Comparison of ENCODE assay signal across 8 mouse cellular contexts in genomic region chr4:106562837-106563790, GRCm38 (mm10). TPM values are rescaled to one million over a fixed set of nuclear protein-coding genes. Genes with fewer than 3 reads are reported as not detected.
A peak's percentile ranks its signal among the peaks of the same experiment; 100 is the strongest.
DNase-seq lines count a peak whose midpoint lies in the region; ATAC-seq lines count a peak whose summit lies in the region.

No protein-coding gene starts in this region.

- H3K4me1 ChIP-seq in erythroblast, embryonic 14.5 days (ENCODE audit: control insufficient read depth), result peaks cover 45% of the 10 kb centered on the region
- peaks cover 12% of the 10 kb centered on the region for H3K4me1 ChIP-seq in forebrain, embryonic 11.5 days (replicated peaks; ENCODE audit: control insufficient read depth, insufficient read depth, low read length)
- H3K4me1 ChIP-seq in kidney, embryonic 16.5 days (ENCODE audit: insufficient read depth, low read length), result peaks cover 33% of the 10 kb centered on the region
- H3K4me1 ChIP-seq in midbrain, embryonic 15.5 days, result peaks cover 50% of the 10 kb centered on the region

- no peak overlapping the region for H3K27ac ChIP-seq in forebrain, embryonic 11.5 days (ENCODE audit: low read depth, low read length)
- no peak overlapping the region for H3K27ac ChIP-seq in kidney, embryonic 16.5 days (ENCODE audit: low read length)
- no peak overlapping the region for H3K27ac ChIP-seq in midbrain, embryonic 15.5 days

- H3K4me3 ChIP-seq in erythroblast, embryonic 14.5 days (replicated peaks), result peak overlapping the region; percentile 85
- H3K4me3 ChIP-seq in forebrain, embryonic 11.5 days (ENCODE audit: low read depth, low read length), result peak overlapping the region; percentile 91
- H3K4me3 ChIP-seq in kidney, embryonic 16.5 days (ENCODE audit: low read length), result peak overlapping the region; percentile 93
- H3K4me3 ChIP-seq in midbrain, embryonic 15.5 days, result peak overlapping the region; percentile 94

- H3K4me2 ChIP-seq in forebrain, embryonic 11.5 days (ENCODE audit: low read depth, low read length, severe bottlenecking), result peak overlapping the region; percentile 86
- peak overlapping the region; percentile 95 for H3K4me2 ChIP-seq in kidney, embryonic 16.5 days (replicated peaks; ENCODE audit: low read depth, low read length)
- peak overlapping the region; percentile 84 for H3K4me2 ChIP-seq in midbrain, embryonic 15.5 days

- WGBS in forebrain, embryonic 11.5 days, result 61% methylated on average over 9 of the region's 9 CpGs
- WGBS in kidney, embryonic 16.5 days, result 47% methylated on average over 9 of the region's 9 CpGs
- WGBS in midbrain, embryonic 15.5 days, result 48% methylated on average over 9 of the region's 9 CpGs

- peaks cover 49% of the 10 kb centered on the region for H3K36me3 ChIP-seq in erythroblast, embryonic 14.5 days (ENCODE audit: control insufficient read depth)
- H3K36me3 ChIP-seq in forebrain, embryonic 11.5 days (ENCODE audit: control insufficient read depth, insufficient read depth, low read length), result peaks cover 8% of the 10 kb centered on the region; the same call in 1 of the 2 replicates
- peaks cover 36% of the 10 kb centered on the region for H3K36me3 ChIP-seq in kidney, embryonic 16.5 days (ENCODE audit: insufficient read depth, low read length)
- peaks cover 18% of the 10 kb centered on the region for H3K36me3 ChIP-seq in midbrain, embryonic 15.5 days (replicated peaks)

- H3K27me3 ChIP-seq in erythroblast, embryonic 14.5 days (ENCODE audit: control insufficient read depth), result no peaks in the 10 kb centered on the region
- H3K27me3 ChIP-seq in forebrain, embryonic 11.5 days (ENCODE audit: control insufficient read depth, insufficient read depth, low read length), result no peaks in the 10 kb centered on the region
- H3K27me3 ChIP-seq in kidney, embryonic 16.5 days (ENCODE audit: insufficient read depth, low read length), result no peaks in the 10 kb centered on the region
- no peaks in the 10 kb centered on the region for H3K27me3 ChIP-seq in midbrain, embryonic 15.5 days (replicated peaks)

- H3K9ac ChIP-seq in forebrain, embryonic 11.5 days (ENCODE audit: low read length), result peak overlapping the region; percentile 87; the same call in 1 of the 2 replicates
- H3K9ac ChIP-seq in kidney, embryonic 16.5 days (replicated peaks; ENCODE audit: low read length), result 0 out of 2 replicates have a peak overlapping the region, but pooled peaks have one; percentile 13
- H3K9ac ChIP-seq in midbrain, embryonic 15.5 days, result peak overlapping the region; percentile 81; the same call in 1 of the 2 replicates

- no peak for ATAC-seq in erythroblast, adult 5-6 weeks (replicated peaks; ENCODE audit: low FRiP score, poor library complexity, severe bottlenecking)
- ATAC-seq in forebrain, embryonic 11.5 days (replicated peaks; ENCODE audit: low FRiP score), result no peak
- ATAC-seq in kidney, embryonic 16.5 days (ENCODE audit: low FRiP score, low TSS enrichment), result peak; percentile 28; the same call in 1 of the 2 replicates
- ATAC-seq in midbrain, embryonic 15.5 days (replicated peaks), result no peak

- H3K9me3 ChIP-seq in erythroblast, embryonic 14.5 days (ENCODE audit: control insufficient read depth, low read length), result no peaks in the 10 kb centered on the region
- no peaks in the 10 kb centered on the region for H3K9me3 ChIP-seq in forebrain, embryonic 11.5 days (ENCODE audit: control insufficient read depth, low read length)
- no peaks in the 10 kb centered on the region for H3K9me3 ChIP-seq in kidney, embryonic 16.5 days (ENCODE audit: low read length)
- H3K9me3 ChIP-seq in midbrain, embryonic 15.5 days, result no peaks in the 10 kb centered on the region

- DNase-seq in forebrain, embryonic 11.5 days (ENCODE audit: low spot score), result no peak
- DNase-seq in spleen, postnatal 10 days (ENCODE audit: low spot score in 2 of 2), result no peak
- DNase-seq in thymus, postnatal 0 days (ENCODE audit: low spot score), result no peak
- DNase-seq in spleen, adult 12 weeks (ENCODE audit: low spot score), result no peak

RNA-seq across cellular contexts. Expression of gene Dhcr24, which starts 2.3 kb away (rescaled TPM):
- polyA plus RNA-seq in erythroblast, embryonic 14.5 days (2012), result 0.74 and 0.81 TPM in 2 replicates
- total RNA-seq in erythroblast, adult 5-6 weeks (2015; ENCODE audit: low replicate concordance), result 2.3 and 4.4 TPM in 2 replicates
- total RNA-seq in erythroblast, adult 5-6 weeks (2017; ENCODE audit: low replicate concordance), result 1.5 and 1.7 TPM in 2 replicates
- polyA plus RNA-seq in forebrain, embryonic 11.5 days (2014; fragmentation: Nextera tagmentation; extraction: Ambion mirVana), result 29.3 and 30.6 TPM in 2 replicates
- polyA plus RNA-seq in kidney, embryonic 16.5 days (2015; fragmentation: Nextera tagmentation; extraction: Ambion mirVana), result 4.1 TPM in 2 replicates
- polyA plus RNA-seq in midbrain, embryonic 15.5 days (2015; fragmentation: Nextera tagmentation; extraction: Ambion mirVana), result 6.0 and 6.2 TPM in 2 replicates
- polyA plus RNA-seq in thymus, postnatal 0 days (2015; fragmentation: Nextera tagmentation; extraction: Ambion mirVana), result 7.2 and 7.8 TPM in 2 replicates

RNA-seq across cellular contexts. Expression of gene Lexm, which starts 53.9 kb away (rescaled TPM):
- polyA plus RNA-seq in erythroblast, embryonic 14.5 days (2012), result not detected in 2 replicates
- not detected in 2 replicates for total RNA-seq in erythroblast, adult 5-6 weeks (2015; ENCODE audit: low replicate concordance)
- total RNA-seq in erythroblast, adult 5-6 weeks (2017; ENCODE audit: low replicate concordance), result not detected in 2 replicates
- polyA plus RNA-seq in forebrain, embryonic 11.5 days (2014; fragmentation: Nextera tagmentation; extraction: Ambion mirVana), result 0.21 and 0.35 TPM in 2 replicates
- not detected in 2 replicates for polyA plus RNA-seq in kidney, embryonic 16.5 days (2015; fragmentation: Nextera tagmentation; extraction: Ambion mirVana)
- polyA plus RNA-seq in midbrain, embryonic 15.5 days (2015; fragmentation: Nextera tagmentation; extraction: Ambion mirVana), result not detected in 2 replicates
- 0.15 TPM in 1 of 2 replicates, not detected in the other for polyA plus RNA-seq in thymus, postnatal 0 days (2015; fragmentation: Nextera tagmentation; extraction: Ambion mirVana)

RNA-seq across cellular contexts. Expression of gene Ttc22, which starts 59.1 kb away (rescaled TPM):
- polyA plus RNA-seq in erythroblast, embryonic 14.5 days (2012), result not detected in 2 replicates
- total RNA-seq in erythroblast, adult 5-6 weeks (2015; ENCODE audit: low replicate concordance), result not detected in 2 replicates
- total RNA-seq in erythroblast, adult 5-6 weeks (2017; ENCODE audit: low replicate concordance), result not detected in 2 replicates
- polyA plus RNA-seq in forebrain, embryonic 11.5 days (2014; fragmentation: Nextera tagmentation; extraction: Ambion mirVana), result 0.07 TPM in 1 of 2 replicates, not detected in the other
- 6.7 and 7.1 TPM in 2 replicates for polyA plus RNA-seq in kidney, embryonic 16.5 days (2015; fragmentation: Nextera tagmentation; extraction: Ambion mirVana)
- polyA plus RNA-seq in midbrain, embryonic 15.5 days (2015; fragmentation: Nextera tagmentation; extraction: Ambion mirVana), result 3.4 and 4.4 TPM in 2 replicates
- 0.17 and 0.43 TPM in 2 replicates for polyA plus RNA-seq in thymus, postnatal 0 days (2015; fragmentation: Nextera tagmentation; extraction: Ambion mirVana)

Comparison
In these comparisons a context has a peak if more than half of its experiments do, and no peak if none do; other contexts are left out.
1. H3K9ac ChIP-seq: peak in every context shown above with its lines; median percentile 87 in forebrain, embryonic 11.5 days; 81 in midbrain, embryonic 15.5 days; 13 in kidney, embryonic 16.5 days.